ENCODE assay signal across 21 mouse cellular contexts in the genomic region with DNA sequence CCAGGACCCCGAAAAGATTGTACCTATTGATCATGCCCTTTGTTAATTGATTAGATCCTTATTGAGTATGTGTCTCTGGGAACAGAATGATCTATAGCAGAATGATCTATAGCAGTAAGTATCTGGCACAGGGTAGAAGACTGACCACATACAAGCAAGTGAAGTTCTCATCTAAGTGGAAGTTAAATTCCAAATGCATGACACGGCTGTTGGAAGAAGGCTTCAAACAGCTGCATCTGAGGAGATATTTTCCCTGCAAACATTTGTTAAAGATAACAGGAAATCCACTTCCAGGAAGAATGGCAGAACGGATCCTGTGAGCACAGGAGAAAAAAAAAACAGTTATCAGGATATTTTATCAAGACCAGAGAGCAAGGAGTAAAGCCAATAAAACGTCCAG. TPM values are rescaled to one million over a fixed set of nuclear protein-coding genes. Genes with fewer than 3 reads are reported as not detected.
DNase-seq lines count a peak whose midpoint lies in the region; ATAC-seq and TF ChIP-seq lines count a peak whose summit lies in the region.
"Had no signal": no experiment of that assay in that cellular context is flagged by ENCODE, and none has a peak within 500 bp of the region (broad histone marks: within the 10 kb centered on the region; RNA-seq: fewer than 3 reads in every experiment).

No protein-coding gene starts in this region.

- H3K36me3 ChIP-seq in intestine, embryonic 14.5 days (ENCODE audit: control insufficient read depth, insufficient read depth, low read length) = no peaks in the 10 kb centered on the region
- no peaks in the 10 kb centered on the region for H3K36me3 ChIP-seq in intestine, postnatal 0 days (ENCODE audit: control insufficient read depth, insufficient read depth)
- H3K36me3 ChIP-seq in stomach, embryonic 14.5 days (ENCODE audit: control insufficient read depth, insufficient read depth, low read length) = no peaks in the 10 kb centered on the region
- H3K36me3 ChIP-seq: embryonic facial prominence, embryonic 15.5 days; G1E; heart, embryonic 12.5 days; hindbrain, embryonic 10.5 days; hindbrain, embryonic 15.5 days had no signal

- H3K4me1 ChIP-seq in intestine, embryonic 14.5 days (replicated peaks; ENCODE audit: control insufficient read depth, insufficient read depth, low read length) = peaks cover 12% of the 10 kb centered on the region
- H3K4me1 ChIP-seq in intestine, postnatal 0 days (replicated peaks; ENCODE audit: control insufficient read depth, insufficient read depth, low read length) = no peaks in the 10 kb centered on the region
- H3K4me1 ChIP-seq in stomach, embryonic 14.5 days (ENCODE audit: control insufficient read depth, insufficient read depth, low read length) = peaks cover 7% of the 10 kb centered on the region
- H3K4me1 ChIP-seq: hindbrain, embryonic 10.5 days; hindbrain, embryonic 15.5 days had no signal

- no peak for TF ChIP-seq CTCF in intestine, postnatal 0 days (IDR thresholded peaks at IDR 0.05; ENCODE audit: low read depth)

- ATAC-seq in intestine, embryonic 14.5 days (replicated peaks; ENCODE audit: low FRiP score, low TSS enrichment, low read depth) = no peak
- ATAC-seq in intestine, postnatal 0 days = no peak
- no peak for ATAC-seq in stomach, embryonic 14.5 days (ENCODE audit: insufficient number of reproducible peaks, insufficient read depth, low FRiP score, low read depth)
- ATAC-seq in erythroblast, adult 5-6 weeks (replicated peaks; ENCODE audit: low FRiP score, poor library complexity, severe bottlenecking) = no peak
- ATAC-seq: CD4-positive, CD25-positive, alpha-beta regulatory T cell, adult 4 months; forebrain, embryonic 16.5 days had no signal

- no peaks in the 10 kb centered on the region for H3K27me3 ChIP-seq in intestine, embryonic 14.5 days (replicated peaks; ENCODE audit: control insufficient read depth, insufficient read depth, low read length)
- no peaks in the 10 kb centered on the region for H3K27me3 ChIP-seq in intestine, postnatal 0 days (replicated peaks; ENCODE audit: control insufficient read depth, insufficient read depth, low read length)
- no peaks in the 10 kb centered on the region for H3K27me3 ChIP-seq in stomach, embryonic 14.5 days (ENCODE audit: control insufficient read depth, insufficient read depth, low read length)
- H3K27me3 ChIP-seq: embryonic facial prominence, embryonic 15.5 days; heart, embryonic 12.5 days; hindbrain, embryonic 15.5 days had no signal

- H3K27ac ChIP-seq in intestine, embryonic 14.5 days (ENCODE audit: low read depth) = peak overlapping the region; percentile 76
- H3K27ac ChIP-seq in intestine, postnatal 0 days (ENCODE audit: low read depth, low read length) = no peak overlapping the region
- H3K27ac ChIP-seq in stomach, embryonic 14.5 days (ENCODE audit: low read length) = peak overlapping the region; percentile 89
- H3K27ac ChIP-seq: embryonic facial prominence, embryonic 15.5 days; heart, adult 2 months; hindbrain, embryonic 10.5 days; hindbrain, embryonic 15.5 days had no signal

- H3K9me3 ChIP-seq in intestine, embryonic 14.5 days (ENCODE audit: control insufficient read depth, low read length) = no peaks in the 10 kb centered on the region
- no peaks in the 10 kb centered on the region for H3K9me3 ChIP-seq in intestine, postnatal 0 days (ENCODE audit: control insufficient read depth)
- no peaks in the 10 kb centered on the region for H3K9me3 ChIP-seq in stomach, embryonic 14.5 days (ENCODE audit: control insufficient read depth, low read depth, low read length)
- H3K9me3 ChIP-seq: embryonic facial prominence, embryonic 15.5 days; G1E; heart, embryonic 12.5 days; hindbrain, embryonic 10.5 days; hindbrain, embryonic 15.5 days had no signal

- H3K4me2 ChIP-seq in intestine, embryonic 14.5 days (ENCODE audit: low read length) = no peak overlapping the region
- no peak overlapping the region for H3K4me2 ChIP-seq in intestine, postnatal 0 days (replicated peaks; ENCODE audit: low read depth)
- no peak overlapping the region for H3K4me2 ChIP-seq in stomach, embryonic 14.5 days (replicated peaks; ENCODE audit: low read depth, low read length)
- H3K4me2 ChIP-seq: embryonic facial prominence, embryonic 15.5 days; heart, embryonic 12.5 days; hindbrain, embryonic 15.5 days had no signal

- H3K4me3 ChIP-seq in intestine, embryonic 14.5 days (ENCODE audit: low read depth, low read length) = no peak overlapping the region
- no peak overlapping the region for H3K4me3 ChIP-seq in intestine, postnatal 0 days (ENCODE audit: low read depth, low read length)
- no peak overlapping the region for H3K4me3 ChIP-seq in stomach, embryonic 14.5 days (ENCODE audit: low read depth, low read length)
- H3K4me3 ChIP-seq: embryonic facial prominence, embryonic 15.5 days; heart, adult 2 months; heart, embryonic 12.5 days; hindbrain, embryonic 10.5 days; hindbrain, embryonic 15.5 days had no signal

- DNase-seq in intestine, embryonic 14.5 days (ENCODE audit: low spot score) = no peak
- DNase-seq in 3T3-L1 (ENCODE audit: low read depth, low spot score) (peak; percentile 72), NIH3T3 (ENCODE audit: low read depth) (peak; percentile 25)
- no peak for DNase-seq in thymus, postnatal 25 days
- DNase-seq in cerebellum, postnatal 36 days = no peak
- DNase-seq: adrenal gland, postnatal 10 days; cerebellum, adult 11-12 months; cerebellum, adult 9-10 months; cerebellum, postnatal 25 days; gastrocnemius, postnatal 10 days; heart, adult 2 months had no signal

- H3K9ac ChIP-seq in intestine, embryonic 14.5 days (ENCODE audit: low read length) = no peak overlapping the region
- no peak overlapping the region for H3K9ac ChIP-seq in intestine, postnatal 0 days (ENCODE audit: low read depth, low read length)
- no peak overlapping the region for H3K9ac ChIP-seq in stomach, embryonic 14.5 days (replicated peaks; ENCODE audit: low read depth, low read length)
- H3K9ac ChIP-seq: embryonic facial prominence, embryonic 15.5 days; heart, embryonic 12.5 days; hindbrain, embryonic 15.5 days had no signal

- 44% methylated on average over 4 of the region's 4 CpGs for WGBS in intestine, embryonic 14.5 days
- WGBS in intestine, postnatal 0 days = 27% methylated on average over 4 of the region's 4 CpGs
- 48% methylated on average over 4 of the region's 4 CpGs for WGBS in stomach, embryonic 14.5 days

RNA-seq across cellular contexts. Expression of a gene that starts 27.8 kb away (rescaled TPM):
- 52.2 and 55.3 TPM in 2 replicates for polyA plus RNA-seq in intestine, embryonic 14.5 days (2014; fragmentation: Nextera tagmentation; extraction: Ambion mirVana)
- polyA plus RNA-seq in intestine, postnatal 0 days (2015; fragmentation: Nextera tagmentation; extraction: Ambion mirVana) = 28.7 and 29.8 TPM in 2 replicates
- polyA plus RNA-seq in stomach, embryonic 14.5 days (2014; fragmentation: Nextera tagmentation; extraction: Ambion mirVana) = 98.2 and 99.7 TPM in 2 replicates
- total RNA-seq in erythroblast, adult 5-6 weeks (2015; ENCODE audit: low replicate concordance) = not detected in 2 replicates
- not detected in 2 replicates for total RNA-seq in erythroblast, adult 5-6 weeks (2017; ENCODE audit: low replicate concordance)
- polyA plus RNA-seq: CD4-positive, CD25-positive, alpha-beta regulatory T cell, adult 4 months; G1E had no signal

RNA-seq across cellular contexts. Expression of a gene that starts 35.9 kb away (rescaled TPM):
- 149 and 183 TPM in 2 replicates for polyA plus RNA-seq in intestine, embryonic 14.5 days (2014; fragmentation: Nextera tagmentation; extraction: Ambion mirVana)
- polyA plus RNA-seq in intestine, postnatal 0 days (2015; fragmentation: Nextera tagmentation; extraction: Ambion mirVana) = 39.5 and 41.4 TPM in 2 replicates
- 227 and 237 TPM in 2 replicates for polyA plus RNA-seq in stomach, embryonic 14.5 days (2014; fragmentation: Nextera tagmentation; extraction: Ambion mirVana)
- total RNA-seq in erythroblast, adult 5-6 weeks (2015; ENCODE audit: low replicate concordance) = 6.3 and 12.3 TPM in 2 replicates
- total RNA-seq in erythroblast, adult 5-6 weeks (2017; ENCODE audit: low replicate concordance) = 6.0 and 11.8 TPM in 2 replicates
- total RNA-seq: G1E had no signal
- polyA plus RNA-seq: G1E had no signal

Comparison
In these comparisons a context has a peak if more than half of its experiments do, and no peak if none do; other contexts are left out.
1. DNase-seq: peak in 3T3-L1 (single experiment) and NIH3T3 (single experiment); none in intestine, embryonic 14.5 days (single experiment), thymus, postnatal 25 days (single experiment) and cerebellum, postnatal 36 days (0 of 2).